Mouse (Mus musculus): ENCODE data around the gene Padi1. TPM values are rescaled to one million over a fixed set of nuclear protein-coding genes. Genes with fewer than 3 reads are reported as not detected.
A peak's percentile ranks its signal among the peaks of the same experiment; 100 is the strongest.

Padi1 gene
- polyA plus RNA-seq, 1 experiment from 2014 or later: 0.26 TPM

DNA sequence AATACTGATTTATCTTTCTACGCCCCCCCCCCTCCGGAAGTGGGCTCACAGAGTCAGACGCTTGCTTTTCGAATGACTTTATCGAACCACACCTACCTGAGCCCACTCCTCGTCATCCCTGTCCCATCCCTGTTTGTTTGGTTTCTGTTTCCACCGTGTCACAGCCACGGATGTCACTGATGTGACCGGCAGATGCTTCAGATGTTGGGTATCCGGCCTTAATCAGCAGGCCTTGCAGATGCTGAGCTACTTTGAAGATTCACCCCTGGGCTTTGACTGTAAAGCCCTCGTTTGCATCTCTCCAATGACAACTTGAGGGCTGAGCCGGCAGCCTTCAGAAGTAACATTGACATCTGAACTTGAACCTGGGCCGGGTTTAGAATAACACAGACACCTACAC is 69.0 kb downstream of the Padi1 start:
- Histone ChIP-seq H3K4me1 (ENCODE audit: insufficient read depth, low read length) (0 out of 2 replicates have a peak, but pooled peaks cover 12% of the 10 kb centered on the region), H3K36me3 (ENCODE audit: insufficient read depth, low read length) (no peaks in the 10 kb centered on the region), H3K9me3 (ENCODE audit: low read length) (no peaks in the 10 kb centered on the region), H3K4me3 (ENCODE audit: low read length) (no peak overlapping the region), H3K27me3 (ENCODE audit: insufficient read depth, low read length) (no peaks in the 10 kb centered on the region), H3K27ac (ENCODE audit: low read length) (no peak overlapping the region), H3K9ac (replicated peaks; ENCODE audit: low read length) (no peak overlapping the region), H3K4me2 (replicated peaks; ENCODE audit: low read depth, low read length) (no peak overlapping the region)
- no peak for ATAC-seq (ENCODE audit: low FRiP score, low TSS enrichment)
- 55% methylated on average over 13 of the region's 13 CpGs for WGBS

DNA sequence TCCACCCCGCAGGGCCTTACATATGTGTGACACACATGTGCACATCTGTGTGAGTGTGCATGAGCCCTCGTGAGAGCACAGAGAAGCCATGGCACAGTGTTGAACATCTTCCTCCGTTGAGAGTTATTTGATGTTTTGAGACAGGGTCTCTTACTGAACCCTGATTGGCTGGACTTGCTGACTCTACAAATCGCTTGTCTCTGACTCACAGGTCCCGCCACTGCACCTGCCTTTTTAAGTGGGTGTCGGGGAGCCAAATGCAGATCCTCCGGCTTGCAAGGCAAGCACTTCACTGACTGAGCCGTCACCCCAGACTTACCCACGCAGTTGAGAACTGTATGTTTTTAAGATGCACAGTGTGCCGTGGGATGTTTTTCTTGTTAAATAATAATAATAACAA is 69.7 kb downstream of the Padi1 start:
- H3K27ac ChIP-seq (ENCODE audit: low read length): no peak overlapping the region
- H3K4me2 ChIP-seq (replicated peaks; ENCODE audit: low read depth, low read length): no peak overlapping the region
- no peak overlapping the region for H3K9ac ChIP-seq (replicated peaks; ENCODE audit: low read length)
- 0 out of 2 replicates have a peak, but pooled peaks cover 17% of the 10 kb centered on the region for H3K4me1 ChIP-seq (ENCODE audit: insufficient read depth, low read length)
- no peak for ATAC-seq (ENCODE audit: low FRiP score, low TSS enrichment)
- H3K36me3 ChIP-seq (ENCODE audit: insufficient read depth, low read length): no peaks in the 10 kb centered on the region
- no peaks in the 10 kb centered on the region for H3K27me3 ChIP-seq (ENCODE audit: insufficient read depth, low read length)
- 88% methylated on average over 10 of the region's 10 CpGs for WGBS
- no peak overlapping the region for H3K4me3 ChIP-seq (ENCODE audit: low read length)
- no peaks in the 10 kb centered on the region for H3K9me3 ChIP-seq (ENCODE audit: low read length)

DNA sequence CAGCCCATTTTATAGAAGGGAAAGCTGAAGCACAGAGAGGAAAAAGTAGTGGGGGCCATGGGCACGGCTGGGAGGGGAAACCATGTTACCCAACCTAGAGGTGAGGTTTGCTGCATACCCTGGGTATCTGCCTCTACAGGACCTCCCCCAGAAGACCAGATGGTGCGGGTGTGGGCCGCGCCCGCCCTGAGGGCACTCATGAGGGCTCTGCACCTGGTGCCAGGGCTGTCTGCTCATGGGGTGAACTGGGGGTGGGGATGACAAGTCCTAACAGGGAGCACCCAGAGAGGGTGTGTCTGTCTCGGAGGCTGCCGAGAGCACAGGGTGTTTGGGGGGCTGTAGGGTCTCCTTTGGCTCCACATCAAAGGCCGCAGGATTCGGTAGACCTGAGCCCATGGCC is 70.7 kb downstream of the Padi1 start:
- no peak overlapping the region for H3K4me3 ChIP-seq (ENCODE audit: low read length)
- H3K4me2 ChIP-seq (replicated peaks; ENCODE audit: low read depth, low read length): no peak overlapping the region
- H3K4me1 ChIP-seq (ENCODE audit: insufficient read depth, low read length): peaks cover 18% of the 10 kb centered on the region
- H3K36me3 ChIP-seq (ENCODE audit: insufficient read depth, low read length): no peaks in the 10 kb centered on the region
- H3K27me3 ChIP-seq (ENCODE audit: insufficient read depth, low read length): no peaks in the 10 kb centered on the region
- no peak overlapping the region for H3K9ac ChIP-seq (replicated peaks; ENCODE audit: low read length)
- no peak for ATAC-seq (ENCODE audit: low FRiP score, low TSS enrichment)
- WGBS: 83% methylated on average over 9 of the region's 9 CpGs
- H3K27ac ChIP-seq (ENCODE audit: low read length): no peak overlapping the region
- H3K9me3 ChIP-seq (ENCODE audit: low read length): no peaks in the 10 kb centered on the region

DNA sequence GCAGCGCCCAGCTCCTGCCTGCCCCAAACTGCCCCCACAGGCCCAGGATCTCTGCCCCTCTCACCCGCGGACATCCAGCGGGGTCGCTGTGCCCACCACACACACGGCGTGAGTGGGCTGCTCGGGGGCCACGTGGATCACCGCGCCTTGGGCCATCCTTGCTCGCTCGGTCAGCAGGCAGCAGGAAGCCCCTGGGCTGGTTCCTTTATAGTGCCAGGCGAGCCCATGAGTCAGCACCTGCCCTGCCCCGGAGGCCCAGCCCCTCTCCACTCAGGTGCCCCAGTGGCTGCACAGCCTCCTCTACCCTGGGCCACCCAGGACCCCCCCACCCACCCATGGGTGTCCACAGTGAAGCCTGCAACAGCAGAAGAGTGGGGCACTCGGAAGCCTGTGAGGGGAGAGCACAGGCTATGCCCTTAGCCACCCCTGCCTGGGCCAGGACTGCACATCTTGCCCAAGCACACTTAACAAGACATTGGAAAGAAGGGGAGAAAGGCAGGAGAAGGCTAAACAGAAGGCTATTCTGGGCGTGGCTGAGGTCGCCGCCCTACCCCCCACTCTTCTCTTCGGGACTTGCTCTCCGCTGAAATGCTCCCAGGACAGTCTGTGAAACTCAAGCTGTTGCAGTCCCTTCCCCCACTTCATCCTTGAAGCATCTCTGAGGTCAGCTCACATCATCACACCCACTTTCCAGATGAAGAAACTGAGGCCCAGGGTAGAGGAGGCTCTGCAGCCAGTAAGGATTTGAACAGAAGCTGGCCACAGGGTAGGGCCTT is 71.4 kb downstream of the Padi1 start, which contains the start of gene Padi4:
Padi4 (minus strand) TSS at position 212 of the 776 bp plus-strand sequence.
- Histone ChIP-seq H3K27ac (ENCODE audit: low read length) (no peak within 1 kb of the TSS), H3K36me3 (ENCODE audit: insufficient read depth, low read length) (no peaks in the 10 kb centered on the region), H3K27me3 (ENCODE audit: insufficient read depth, low read length) (no peaks in the 10 kb centered on the region), H3K9ac (replicated peaks; ENCODE audit: low read length) (no peak within 1 kb of the TSS), H3K4me2 (replicated peaks; ENCODE audit: low read depth, low read length) (no peak within 1 kb of the TSS), H3K4me3 (ENCODE audit: low read length) (no peak within 1 kb of the TSS), H3K4me1 (ENCODE audit: insufficient read depth, low read length) (peaks cover 16% of the 10 kb centered on the region), H3K9me3 (ENCODE audit: low read length) (no peaks in the 10 kb centered on the region)
- no peak for ATAC-seq (ENCODE audit: low FRiP score, low TSS enrichment)
- 81% methylated on average over 20 of the region's 21 CpGs for WGBS

DNA sequence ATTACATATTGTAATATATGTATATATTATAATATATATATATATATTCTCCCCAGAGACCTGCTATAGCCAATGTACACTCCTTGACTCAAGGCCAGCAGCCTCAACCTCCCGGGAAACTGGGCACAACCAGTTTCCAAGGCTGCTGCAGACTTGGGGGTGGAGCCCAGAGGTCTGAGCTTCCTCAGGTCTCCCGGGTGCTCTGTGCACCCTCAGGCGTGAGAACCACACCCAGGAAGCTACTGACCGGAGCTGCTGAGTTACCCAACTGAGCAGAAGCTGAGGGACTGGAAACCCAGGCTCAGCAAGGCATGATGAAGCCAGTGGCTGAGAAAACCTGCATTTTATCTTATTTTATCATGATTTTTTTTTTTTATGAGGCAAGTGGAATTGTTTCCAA is 74.5 kb downstream of the Padi1 start:
- H3K4me3 ChIP-seq (ENCODE audit: low read length): no peak overlapping the region
- no peak overlapping the region for H3K27ac ChIP-seq (ENCODE audit: low read length)
- ATAC-seq (ENCODE audit: low FRiP score, low TSS enrichment): 0 out of 2 replicates have a peak, but pooled peaks have one; percentile 21
- WGBS: 24% methylated on average over 4 of the region's 4 CpGs
- H3K36me3 ChIP-seq (ENCODE audit: insufficient read depth, low read length): no peaks in the 10 kb centered on the region
- H3K4me1 ChIP-seq (ENCODE audit: insufficient read depth, low read length): peaks cover 16% of the 10 kb centered on the region
- no peak overlapping the region for H3K4me2 ChIP-seq (replicated peaks; ENCODE audit: low read depth, low read length)
- no peak overlapping the region for H3K9ac ChIP-seq (replicated peaks; ENCODE audit: low read length)
- no peaks in the 10 kb centered on the region for H3K9me3 ChIP-seq (ENCODE audit: low read length)
- no peaks in the 10 kb centered on the region for H3K27me3 ChIP-seq (ENCODE audit: insufficient read depth, low read length)

DNA sequence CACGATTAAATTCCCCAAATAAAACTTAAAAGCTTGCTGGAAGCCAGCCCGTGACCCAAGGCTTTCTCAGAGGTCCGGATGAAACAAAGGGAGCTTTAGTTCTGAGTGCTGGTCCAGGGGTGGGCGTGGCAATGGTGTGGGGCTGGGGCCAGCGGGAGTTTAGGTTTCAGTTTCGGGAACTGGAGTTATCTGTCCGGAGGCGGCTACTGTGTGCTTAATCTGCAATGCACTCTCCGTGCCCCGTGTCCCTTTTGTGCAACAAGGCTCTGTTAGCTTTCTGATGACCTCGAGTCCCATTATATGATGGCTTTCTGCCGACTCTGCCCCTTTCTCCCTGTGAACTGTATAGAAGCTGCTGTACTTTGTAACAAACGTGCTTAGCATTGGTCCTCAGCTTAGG is 75.1 kb downstream of the Padi1 start:
- WGBS: 5% methylated on average over 13 of the region's 13 CpGs
- H3K27me3 ChIP-seq (ENCODE audit: insufficient read depth, low read length): no peaks in the 10 kb centered on the region
- H3K4me2 ChIP-seq (replicated peaks; ENCODE audit: low read depth, low read length): peak overlapping the region; percentile 54
- H3K9ac ChIP-seq (replicated peaks; ENCODE audit: low read length): peak overlapping the region; percentile 49; the same call in 1 of the 2 replicates
- H3K27ac ChIP-seq (ENCODE audit: low read length): peak overlapping the region; percentile 79
- peaks cover 16% of the 10 kb centered on the region for H3K4me1 ChIP-seq (ENCODE audit: insufficient read depth, low read length)
- H3K36me3 ChIP-seq (ENCODE audit: insufficient read depth, low read length): no peaks in the 10 kb centered on the region
- peak; percentile 53; the same call in 1 of the 2 replicates for ATAC-seq (ENCODE audit: low FRiP score, low TSS enrichment)
- H3K4me3 ChIP-seq (ENCODE audit: low read length): peak overlapping the region; percentile 42
- no peaks in the 10 kb centered on the region for H3K9me3 ChIP-seq (ENCODE audit: low read length)

DNA sequence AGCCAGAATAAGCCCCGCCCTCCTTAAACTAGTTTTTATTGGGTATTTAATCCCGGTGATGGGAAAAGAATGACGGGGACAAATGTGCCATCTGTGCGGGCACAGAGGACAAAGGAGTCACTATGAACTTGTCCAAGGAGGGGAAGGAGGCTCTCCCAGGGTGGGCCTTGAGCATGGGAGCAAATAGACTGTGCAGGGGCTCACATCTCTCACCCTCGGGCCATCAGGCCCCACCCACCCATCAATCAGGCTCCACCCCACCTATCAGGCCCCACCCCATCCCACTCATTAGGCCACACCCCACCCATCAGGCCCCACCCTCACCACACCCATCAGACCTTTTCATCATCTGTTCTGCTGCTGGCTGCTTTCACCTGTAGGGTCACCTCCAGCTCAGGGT is 76.6 kb downstream of the Padi1 start:
- ATAC-seq (ENCODE audit: low FRiP score, low TSS enrichment): no peak
- H3K27me3 ChIP-seq (ENCODE audit: insufficient read depth, low read length): no peaks in the 10 kb centered on the region
- no peak overlapping the region for H3K4me3 ChIP-seq (ENCODE audit: low read length)
- H3K36me3 ChIP-seq (ENCODE audit: insufficient read depth, low read length): no peaks in the 10 kb centered on the region
- no peak overlapping the region for H3K4me2 ChIP-seq (replicated peaks; ENCODE audit: low read depth, low read length)
- no peaks in the 10 kb centered on the region for H3K9me3 ChIP-seq (ENCODE audit: low read length)
- WGBS: 93% methylated on average over 5 of the region's 5 CpGs
- H3K9ac ChIP-seq (replicated peaks; ENCODE audit: low read length): no peak overlapping the region
- peaks cover 16% of the 10 kb centered on the region for H3K4me1 ChIP-seq (ENCODE audit: insufficient read depth, low read length)
- H3K27ac ChIP-seq (ENCODE audit: low read length): no peak overlapping the region

DNA sequence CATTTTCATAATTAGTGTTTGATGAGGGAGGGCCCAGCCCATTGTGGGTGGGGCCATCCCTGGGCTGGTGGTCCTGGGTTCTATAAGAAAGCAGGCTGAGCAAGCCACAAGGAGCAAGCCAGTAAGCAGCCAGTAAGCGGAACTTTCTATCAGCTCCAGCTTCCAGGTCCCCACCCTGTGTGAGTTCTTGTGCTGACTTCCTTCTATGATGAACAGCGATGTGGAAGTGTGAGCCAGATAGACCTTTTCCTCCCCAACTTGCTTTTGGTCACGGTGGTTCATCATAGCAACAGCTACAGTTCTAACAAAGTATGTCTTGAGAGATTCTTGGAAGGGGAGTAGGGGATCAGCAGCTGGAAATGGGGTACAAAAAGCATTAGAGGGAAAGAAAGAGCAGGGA is 79.6 kb downstream of the Padi1 start:
- Histone ChIP-seq H3K4me1 (ENCODE audit: insufficient read depth, low read length) (peaks cover 7% of the 10 kb centered on the region), H3K36me3 (ENCODE audit: insufficient read depth, low read length) (no peaks in the 10 kb centered on the region), H3K9me3 (ENCODE audit: low read length) (no peaks in the 10 kb centered on the region), H3K9ac (replicated peaks; ENCODE audit: low read length) (no peak overlapping the region), H3K27me3 (ENCODE audit: insufficient read depth, low read length) (no peaks in the 10 kb centered on the region), H3K4me3 (ENCODE audit: low read length) (no peak overlapping the region), H3K27ac (ENCODE audit: low read length) (no peak overlapping the region), H3K4me2 (replicated peaks; ENCODE audit: low read depth, low read length) (no peak overlapping the region)
- no peak for ATAC-seq (ENCODE audit: low FRiP score, low TSS enrichment)
- WGBS: 77% methylated on average over 3 of the region's 3 CpGs

DNA sequence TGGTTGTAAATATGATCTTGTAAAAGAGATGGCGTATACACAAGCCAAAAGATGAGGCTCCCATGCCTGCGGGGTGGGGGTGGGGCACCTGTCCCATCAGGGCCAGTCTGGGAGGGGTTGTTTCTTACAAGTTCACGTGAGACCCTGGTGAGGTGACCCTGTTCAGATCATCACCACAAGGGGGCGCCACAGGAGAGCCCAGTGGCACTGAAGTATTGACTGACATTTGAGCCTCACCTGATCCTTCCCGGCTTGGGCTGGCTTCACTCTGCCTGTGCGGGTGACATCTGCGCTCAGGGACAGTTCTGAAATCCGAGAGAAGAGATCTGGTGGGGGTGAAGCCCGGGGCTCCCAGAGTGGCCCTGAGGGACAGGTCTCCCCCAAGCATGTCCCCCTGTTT is 82.4 kb downstream of the Padi1 start:
- no peak overlapping the region for H3K4me2 ChIP-seq (replicated peaks; ENCODE audit: low read depth, low read length)
- H3K9me3 ChIP-seq (ENCODE audit: low read length): no peaks in the 10 kb centered on the region
- no peaks in the 10 kb centered on the region for H3K36me3 ChIP-seq (ENCODE audit: insufficient read depth, low read length)
- ATAC-seq (ENCODE audit: low FRiP score, low TSS enrichment): no peak; the same call in 1 of the 2 replicates
- no peak overlapping the region for H3K9ac ChIP-seq (replicated peaks; ENCODE audit: low read length)
- H3K4me3 ChIP-seq (ENCODE audit: low read length): no peak overlapping the region
- peaks cover 2% of the 10 kb centered on the region; the same call in 1 of the 2 replicates for H3K4me1 ChIP-seq (ENCODE audit: insufficient read depth, low read length)
- H3K27me3 ChIP-seq (ENCODE audit: insufficient read depth, low read length): no peaks in the 10 kb centered on the region
- WGBS: 18% methylated on average over 9 of the region's 9 CpGs
- no peak overlapping the region for H3K27ac ChIP-seq (ENCODE audit: low read length)
